9 mouse cellular contexts compared by ENCODE assay signal in genomic region chr6:8421959-8422581, GRCm38 (mm10).
DNase-seq lines count a peak whose midpoint lies in the region; ATAC-seq and TF ChIP-seq lines count a peak whose summit lies in the region.
"Had no signal": no experiment of that assay in that cellular context is flagged by ENCODE, and none has a peak within 500 bp of the region (broad histone marks: within the 10 kb centered on the region; RNA-seq: fewer than 3 reads in every experiment).

No protein-coding gene starts in this region.

- no peak for DNase-seq in layer of hippocampus, adult 2 months (ENCODE audit: low spot score in 2 of 2)
- no peak for DNase-seq in layer of hippocampus, adult 9-10 months (ENCODE audit: low spot score)
- peak; percentile 32 for DNase-seq in gastrocnemius, adult 18-20 months (ENCODE audit: low spot score)
- DNase-seq in thymus, adult 18-20 months: peak; percentile 46 to 71
- no peak for DNase-seq in retina, postnatal 1 day
- no peak for DNase-seq in left cerebral cortex, adult 18-20 months (ENCODE audit: low spot score in 2 of 2)
- DNase-seq: spleen, adult 18-20 months had no signal

- no peak for TF ChIP-seq CTCF in layer of hippocampus, adult 2 months (conservative IDR thresholded peaks at IDR 0.05)

- no peak for ATAC-seq in CD4-positive, CD25-positive, alpha-beta regulatory T cell, adult 4 months

- H3K4me3 ChIP-seq in layer of hippocampus, adult 2 months: peak overlapping the region; percentile 29
- H3K4me3 ChIP-seq in brown adipose tissue, adult 24 weeks (ENCODE audit: insufficient read depth, low read depth, low read length): 0 out of 2 replicates have a peak overlapping the region, but pooled peaks have one; percentile 22

- no peaks in the 10 kb centered on the region for H3K4me1 ChIP-seq in brown adipose tissue, adult 24 weeks (ENCODE audit: control insufficient read depth, insufficient read depth, insufficient read length, low read length)

- H3K27ac ChIP-seq in layer of hippocampus, adult 2 months: peak overlapping the region; percentile 56
- no peak overlapping the region for H3K27ac ChIP-seq in brown adipose tissue, adult 24 weeks (replicated peaks; ENCODE audit: low read depth, low read length)

Comparison
In these comparisons a context has a peak if more than half of its experiments do, and no peak if none do; other contexts are left out.
1. DNase-seq: peak in gastrocnemius, adult 18-20 months (single experiment) and thymus, adult 18-20 months (2 of 2); none in layer of hippocampus, adult 2 months (0 of 2), layer of hippocampus, adult 9-10 months (single experiment), retina, postnatal 1 day (single experiment) and left cerebral cortex, adult 18-20 months (0 of 2).